Mouse (Mus musculus) myocyte (in vitro differentiated cells): ENCODE measurements around the gene Herc6.

ENCODE experiments used
- MYOD1 ChIP-seq, 3 experiments: IDR thresholded peaks; one replicate each; pipeline ENCODE4 v1.6.1; 2011; ENCODE audit warnings: control low read depth in 2 of 3, low read depth in 2 of 3, mild to moderate bottlenecking in 2 of 3, moderate library complexity in 1 of 3; ENCODE audit not compliant: insufficient read length in 2 of 3, control insufficient read depth in 1 of 3
- POLR2A ChIP-seq: IDR thresholded peaks from one replicate; pipeline ENCODE4 v1.6.1; 2011; ENCODE audit warnings: low read depth, mild to moderate bottlenecking, control low read depth, moderate library complexity; ENCODE audit not compliant: insufficient read length
- SRF ChIP-seq: IDR thresholded peaks from one replicate; pipeline ENCODE4 v1.6.1; 2011; ENCODE audit warnings: low read depth; ENCODE audit not compliant: control insufficient read depth, insufficient read length
- TCF12 ChIP-seq: IDR thresholded peaks from one replicate; pipeline ENCODE4 v1.6.1; 2011; ENCODE audit warnings: mild to moderate bottlenecking, control low read depth; ENCODE audit not compliant: poor library complexity, insufficient read depth, severe bottlenecking

DNA sequence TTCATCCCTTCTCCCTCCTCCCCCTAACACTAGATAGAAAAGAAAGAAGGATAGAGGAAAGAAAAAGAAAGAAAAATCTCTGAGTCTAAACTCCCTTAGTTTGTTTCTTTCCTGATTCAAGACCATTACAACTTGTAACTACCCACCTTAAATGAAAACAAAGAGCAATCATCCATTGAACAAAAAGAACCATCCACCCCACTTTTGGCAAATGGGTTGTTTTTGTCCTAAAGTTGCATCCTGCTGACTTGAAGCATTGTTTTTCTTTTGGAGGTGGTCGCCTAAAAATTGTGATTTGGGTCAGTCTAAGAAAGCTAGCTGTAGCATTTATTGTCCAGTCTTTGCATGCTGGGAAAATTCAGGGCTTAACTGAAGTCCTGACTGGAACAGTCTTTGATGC is 58.7 kb downstream of the Herc6 start:
- TF ChIP-seq POLR2A (no peak), TCF12 (no peak), SRF (no peak), MYOD1 (IDR thresholded peaks at IDR 0.05; ENCODE audit: control insufficient read depth in 1 of 3, insufficient read length in 2 of 3, low read depth in 2 of 3) (no peak)
